Mouse (Mus musculus): ENCODE data around the gene Gm45021.

- TF ChIP-seq E2F4 (IDR thresholded peaks at IDR 0.05; ENCODE audit: insufficient replicate concordance, low read depth, low read length) (no peak), POLR2A (IDR thresholded peaks at IDR 0.05; ENCODE audit: low read depth, low read length) (peak; percentile 30; the same call in 1 of the 2 replicates), UBTF (IDR thresholded peaks at IDR 0.05; ENCODE audit: low read depth, low read length) (no peak), CTCF (conservative IDR thresholded peaks at IDR 0.05 in 1 of 2, IDR thresholded peaks at IDR 0.05 in 1 of 2; ENCODE audit: low read depth in 2 of 2, low read length in 2 of 2) (no peak), TBP (conservative IDR thresholded peaks at IDR 0.05; ENCODE audit: low read depth, low read length) (no peak), POLR2AphosphoS2 (IDR thresholded peaks at IDR 0.05; ENCODE audit: low read depth, low read length) (no peak), ZNF384 (IDR thresholded peaks at IDR 0.05; ENCODE audit: low read depth, low read length) (no peak), USF1 (IDR thresholded peaks at IDR 0.05; ENCODE audit: low read depth, low read length) (no peak), ETS1 (conservative IDR thresholded peaks at IDR 0.05; ENCODE audit: low read depth, low read length) (no peak), MAFK (IDR thresholded peaks at IDR 0.05; ENCODE audit: insufficient replicate concordance, low read length) (no peak), RAD21 (IDR thresholded peaks at IDR 0.05; ENCODE audit: low read depth, low read length) (no peak), EP300 (IDR thresholded peaks at IDR 0.05; ENCODE audit: low read length) (no peak), JUND (conservative IDR thresholded peaks at IDR 0.05; ENCODE audit: low read depth, low read length) (no peak), ELF1 (IDR thresholded peaks at IDR 0.05; ENCODE audit: low read depth, low read length) (peak; percentile 48; the same call in 1 of the 2 replicates)
Measured at GRCm38 (mm10) chr6:48628808-48629660, 39.6 kb downstream of the Gm45021 start.
